Mouse (Mus musculus) myocyte (in vitro differentiated cells): ENCODE results near the gene E2f7.
"Not testable (repeated sequence)": the region's sequence is repeated elsewhere in the genome, so short reads cannot be mapped to it uniquely, and the experiment has no call there.

Experiments
- CEBPB ChIP-seq: IDR thresholded peaks from 2 replicates; pipeline ENCODE4 v1.6.1; 2011; ENCODE audit warnings: mild to moderate bottlenecking, moderate library complexity; ENCODE audit not compliant: poor library complexity, insufficient read depth, severe bottlenecking
- E2F4 ChIP-seq: IDR thresholded peaks from one replicate; pipeline ENCODE4 v1.6.1; 2011; ENCODE audit warnings: mild to moderate bottlenecking, control low read depth, moderate library complexity; ENCODE audit not compliant: insufficient read depth
- MAX ChIP-seq: IDR thresholded peaks from one replicate; pipeline ENCODE4 v1.6.1; 2011; ENCODE audit warnings: low read depth, mild to moderate bottlenecking, control low read depth
- MYOD1 ChIP-seq, 3 experiments: IDR thresholded peaks; one replicate each; pipeline ENCODE4 v1.6.1; 2011; ENCODE audit warnings: control low read depth in 2 of 3, low read depth in 2 of 3, mild to moderate bottlenecking in 2 of 3, moderate library complexity in 1 of 3; ENCODE audit not compliant: insufficient read length in 2 of 3, control insufficient read depth in 1 of 3
- MYOG ChIP-seq, 3 experiments: IDR thresholded peaks; one replicate each; pipeline ENCODE4 v1.6.1; 2011; ENCODE audit warnings: control low read depth in 2 of 3, low read depth in 2 of 3, mild to moderate bottlenecking in 2 of 3; ENCODE audit not compliant: insufficient read length in 2 of 3, control insufficient read depth in 1 of 3, insufficient read depth in 1 of 3
- POLR2A ChIP-seq: IDR thresholded peaks from one replicate; pipeline ENCODE4 v1.6.1; 2011; ENCODE audit warnings: low read depth, mild to moderate bottlenecking, control low read depth, moderate library complexity; ENCODE audit not compliant: insufficient read length
- POLR2AphosphoS2 ChIP-seq: IDR thresholded peaks from one replicate; pipeline ENCODE4 v1.6.1; 2011; ENCODE audit warnings: low read depth, control low read depth; ENCODE audit not compliant: insufficient read length
- REST ChIP-seq: IDR thresholded peaks from one replicate; pipeline ENCODE4 v1.6.1; 2011; ENCODE audit warnings: mild to moderate bottlenecking, control low read depth, moderate library complexity; ENCODE audit not compliant: insufficient read depth, insufficient read length
- SRF ChIP-seq: IDR thresholded peaks from one replicate; pipeline ENCODE4 v1.6.1; 2011; ENCODE audit warnings: low read depth; ENCODE audit not compliant: control insufficient read depth, insufficient read length
- TCF12 ChIP-seq: IDR thresholded peaks from one replicate; pipeline ENCODE4 v1.6.1; 2011; ENCODE audit warnings: mild to moderate bottlenecking, control low read depth; ENCODE audit not compliant: poor library complexity, insufficient read depth, severe bottlenecking
- TCF3 ChIP-seq: IDR thresholded peaks from one replicate; pipeline ENCODE4 v1.6.1; 2011; ENCODE audit warnings: low read depth, control low read depth; ENCODE audit not compliant: insufficient read length
- USF1 ChIP-seq: IDR thresholded peaks from one replicate; pipeline ENCODE4 v1.6.1; 2011; ENCODE audit warnings: low read depth, mild to moderate bottlenecking, control low read depth, moderate library complexity

- not testable (repeated sequence) for TF ChIP-seq REST; POLR2A; MAX; USF1; CEBPB; TCF3; TCF12; MYOD1 (IDR thresholded peaks at IDR 0.05; ENCODE audit: control insufficient read depth in 1 of 3, insufficient read length in 2 of 3, low read depth in 2 of 3); E2F4; MYOG (IDR thresholded peaks at IDR 0.05; ENCODE audit: control insufficient read depth in 1 of 3, insufficient read depth in 1 of 3, insufficient read length in 2 of 3, low read depth in 2 of 3); POLR2AphosphoS2; SRF
Measured at GRCm38 (mm10) chr10:110760552-110760951, 15.3 kb downstream of the E2f7 start.
